Mouse (Mus musculus) kidney, postnatal 4 days (tissue): Measurements from ENCODE around the gene Mgea5.

Experiments used
- DNase-seq, 2 experiments: peaks; one replicate each; pipeline ENCODE4 v3.0.0; 2021; ENCODE audit warnings: mixed read lengths in 2 of 2

Mgea5 gene

GRCm38 (mm10) chr19:45795406-45795944 is 11.8 kb upstream of the Mgea5 start:
- DNase-seq, result no peak

GRCm38 (mm10) chr19:45794718-45795117 is 11.1 kb upstream of the Mgea5 start:
- DNase-seq, result no peak

GRCm38 (mm10) chr19:45792404-45792803 is 8.8 kb upstream of the Mgea5 start:
- no peak for DNase-seq

GRCm38 (mm10) chr19:45789888-45790874 is 6.5 kb upstream of the Mgea5 start:
- DNase-seq, result no peak

- no peak for DNase-seq
Measured at GRCm38 (mm10) chr19:45789365-45789764, 5.7 kb upstream of the Mgea5 start.

- DNase-seq, result no peak
Measured at GRCm38 (mm10) chr19:45788337-45788736, 4.7 kb upstream of the Mgea5 start.

- no peak for DNase-seq
Measured at GRCm38 (mm10) chr19:45787450-45787849, 3.8 kb upstream of the Mgea5 start.

GRCm38 (mm10) chr19:45785470-45785869 is 1.8 kb upstream of the Mgea5 start:
- DNase-seq, result no peak

GRCm38 (mm10) chr19:45783933-45784576 is 418 bp upstream of the Mgea5 start:
- DNase-seq, result no peak

- DNase-seq, result peak; percentile 80 to 88
Measured at GRCm38 (mm10) chr19:45782315-45783001, 1.2 kb downstream of the Mgea5 start.

GRCm38 (mm10) chr19:45781676-45782075 is 2.0 kb downstream of the Mgea5 start:
- no peak for DNase-seq

- no peak for DNase-seq
Measured at GRCm38 (mm10) chr19:45780350-45780915, 3.2 kb downstream of the Mgea5 start.

- no peak for DNase-seq
Measured at GRCm38 (mm10) chr19:45775486-45775885, 8.2 kb downstream of the Mgea5 start.

- DNase-seq, result no peak
Measured at GRCm38 (mm10) chr19:45771501-45771900, 12.1 kb downstream of the Mgea5 start.

- no peak for DNase-seq
Measured at GRCm38 (mm10) chr19:45760810-45761209, 22.8 kb downstream of the Mgea5 start.

GRCm38 (mm10) chr19:45758671-45759070 is 25.0 kb downstream of the Mgea5 start:
- DNase-seq, result no peak

GRCm38 (mm10) chr19:45753551-45753950 is 30.1 kb downstream of the Mgea5 start:
- DNase-seq, result no peak

GRCm38 (mm10) chr19:45751881-45752280 is 31.8 kb downstream of the Mgea5 start:
- DNase-seq, result no peak

- DNase-seq, result peak; percentile 93 to 95
Measured at GRCm38 (mm10) chr19:45749243-45750043, 34.2 kb downstream of the Mgea5 start, which contains the start of gene Npm3. Npm3 (minus strand) TSS chr19:45749591.

- DNase-seq, result no peak
Measured at GRCm38 (mm10) chr19:45748691-45749242, 34.9 kb downstream of the Mgea5 start.

GRCm38 (mm10) chr19:45748206-45748605 is 35.4 kb downstream of the Mgea5 start:
- DNase-seq, result no peak
